Mouse (Mus musculus): ENCODE data around the gene Rapgef5.

Gene Rapgef5

DNA sequence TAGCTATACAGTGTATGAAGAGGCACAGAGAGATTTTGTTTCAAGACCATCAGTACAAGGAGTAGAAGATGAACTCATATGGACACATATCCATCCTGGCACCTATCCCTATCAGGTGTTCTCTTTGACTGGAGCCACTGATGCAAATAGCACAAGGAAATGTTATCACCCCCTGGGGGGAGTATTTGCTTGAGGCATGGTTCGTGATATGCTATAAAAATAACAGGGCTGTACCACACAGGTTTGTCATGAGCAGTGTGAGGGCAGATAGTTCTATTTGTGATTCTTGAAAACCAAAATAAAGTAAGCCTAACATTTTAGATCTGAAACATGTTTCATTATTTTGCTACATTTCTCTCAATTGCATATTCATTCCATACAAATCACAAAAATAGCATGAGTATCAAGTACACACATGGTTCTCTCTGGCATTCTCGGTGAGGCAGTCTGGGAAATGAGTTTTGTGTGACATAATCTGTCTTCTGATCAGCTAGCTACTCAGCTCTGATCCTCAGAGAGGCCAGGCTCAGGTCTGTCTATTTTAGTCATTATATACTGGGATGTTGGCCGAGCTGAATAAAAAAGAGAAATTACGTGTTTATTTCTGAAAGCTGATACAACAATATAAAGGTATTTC is 12.3 kb downstream of the Rapgef5 start:
- DNase-seq (ENCODE audit: low read depth, low spot score), result no peak

DNA sequence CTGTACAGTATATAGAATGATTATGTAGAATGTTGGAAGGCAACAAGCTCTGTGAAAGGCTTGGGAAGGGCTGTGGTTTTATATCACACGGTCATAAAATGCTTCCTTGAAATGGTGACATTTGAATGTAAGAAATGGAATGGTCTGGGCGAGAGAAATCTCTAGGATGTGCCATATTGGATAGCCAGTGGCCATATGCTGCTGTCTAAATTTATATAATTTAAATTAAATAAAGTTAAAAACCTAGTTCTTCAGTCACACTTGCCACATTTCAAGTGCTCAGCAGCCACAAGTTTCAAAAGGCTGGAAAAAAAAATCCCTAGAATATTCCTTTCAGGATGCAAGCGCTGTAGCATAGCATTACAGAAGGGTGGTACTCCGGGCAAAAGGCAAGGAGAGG is 14.8 kb downstream of the Rapgef5 start:
- no peak for DNase-seq (ENCODE audit: low read depth, low spot score)

DNA sequence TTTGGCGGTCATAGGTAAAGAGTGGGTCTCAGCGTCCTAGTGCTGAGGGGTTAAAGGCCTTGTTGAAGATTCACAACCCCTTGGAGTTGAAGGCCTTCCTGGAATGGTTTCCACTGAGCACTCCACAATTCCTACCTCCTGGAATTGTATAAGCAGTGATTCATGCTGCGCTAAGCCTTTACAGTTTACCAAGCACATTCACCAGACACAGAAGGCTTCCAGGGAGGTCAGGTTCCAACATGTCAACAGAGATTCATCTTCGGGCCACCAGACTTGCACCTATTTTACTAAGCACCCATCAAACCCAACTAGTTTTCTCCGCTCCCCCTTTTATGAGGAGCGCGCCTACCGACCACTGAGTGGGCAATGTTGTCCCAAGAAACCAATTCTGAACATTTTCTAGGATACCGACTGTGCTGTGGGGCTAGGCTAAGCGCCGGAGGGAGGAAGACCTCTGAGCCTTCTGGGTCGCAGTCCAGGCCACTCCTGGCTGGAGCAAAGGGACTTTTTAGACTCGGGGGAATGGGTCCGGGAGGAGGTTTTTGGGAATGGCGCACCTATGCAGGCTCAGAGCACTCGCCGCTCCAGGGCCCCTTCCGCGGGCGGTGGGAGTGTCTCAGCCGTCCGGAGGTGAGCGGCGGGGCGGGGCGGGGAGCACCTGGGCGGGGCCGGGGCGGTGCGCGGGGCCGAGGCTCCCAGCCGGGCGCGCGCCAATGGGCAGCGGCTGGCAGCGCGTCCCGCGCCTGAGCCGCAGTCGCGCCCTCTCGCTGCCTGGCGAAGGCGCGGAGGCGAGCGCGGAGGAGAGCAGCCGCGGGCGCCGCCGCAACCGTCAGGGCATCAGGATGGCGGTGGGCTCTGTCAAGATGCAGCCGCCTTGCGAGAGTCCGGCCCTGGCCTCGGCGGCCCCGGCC is 17.2 kb downstream of the Rapgef5 start:
- peak; percentile 58 for DNase-seq (ENCODE audit: low read depth, low spot score)

DNA sequence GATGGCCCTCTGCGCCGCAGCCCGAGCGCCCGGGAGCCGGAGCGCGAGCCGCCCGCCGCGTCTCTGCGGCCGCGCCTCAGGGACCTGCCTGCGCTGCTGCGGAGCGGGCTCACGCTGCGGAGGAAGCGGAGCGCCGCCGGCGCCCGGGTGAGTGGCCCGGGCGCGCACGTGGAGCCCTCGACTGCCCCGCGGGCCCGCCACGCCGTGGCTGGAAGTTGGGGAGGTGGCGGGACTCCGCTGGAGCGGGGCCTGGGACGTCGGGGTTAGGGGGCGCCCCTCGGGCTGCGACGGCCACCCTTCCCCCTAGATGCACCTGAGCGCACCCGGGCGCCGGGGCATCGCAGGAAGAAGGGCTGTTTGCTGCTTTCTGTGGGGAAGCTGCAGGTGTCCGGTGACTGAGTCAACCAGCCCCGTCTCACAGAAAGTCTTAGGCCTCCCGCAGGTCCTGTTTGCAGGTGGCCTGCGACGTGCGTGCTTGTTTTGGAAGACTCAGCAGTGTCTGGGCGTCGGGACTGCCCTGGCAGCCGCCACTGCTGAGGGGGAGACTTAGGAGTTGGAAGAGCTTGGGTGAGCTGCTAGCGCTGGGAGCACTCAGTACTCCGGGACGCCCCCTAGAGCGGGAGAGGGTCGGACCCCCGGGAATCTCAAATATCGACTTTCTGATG is 17.9 kb downstream of the Rapgef5 start:
- DNase-seq (ENCODE audit: low read depth, low spot score), result no peak

DNA sequence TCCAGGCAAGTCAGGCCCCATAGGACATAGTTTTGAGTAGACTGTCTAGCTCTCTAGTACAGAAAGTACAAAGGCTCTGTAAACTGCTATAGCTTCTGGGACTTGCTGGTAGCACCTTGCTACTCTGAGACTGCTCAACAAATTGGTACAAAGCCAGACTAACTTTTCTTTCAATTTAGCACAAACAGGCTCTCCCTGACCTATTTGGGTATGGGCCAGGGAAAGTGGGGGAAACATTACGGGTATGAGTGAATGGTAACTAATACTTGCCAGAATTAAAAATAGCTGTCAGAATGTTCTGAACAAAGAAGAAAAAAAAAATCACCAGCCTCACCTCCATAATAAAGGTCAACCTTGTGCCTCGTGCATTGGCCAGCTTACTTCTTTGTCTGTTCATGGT is 24.1 kb downstream of the Rapgef5 start:
- no peak for DNase-seq (ENCODE audit: low read depth, low spot score)

DNA sequence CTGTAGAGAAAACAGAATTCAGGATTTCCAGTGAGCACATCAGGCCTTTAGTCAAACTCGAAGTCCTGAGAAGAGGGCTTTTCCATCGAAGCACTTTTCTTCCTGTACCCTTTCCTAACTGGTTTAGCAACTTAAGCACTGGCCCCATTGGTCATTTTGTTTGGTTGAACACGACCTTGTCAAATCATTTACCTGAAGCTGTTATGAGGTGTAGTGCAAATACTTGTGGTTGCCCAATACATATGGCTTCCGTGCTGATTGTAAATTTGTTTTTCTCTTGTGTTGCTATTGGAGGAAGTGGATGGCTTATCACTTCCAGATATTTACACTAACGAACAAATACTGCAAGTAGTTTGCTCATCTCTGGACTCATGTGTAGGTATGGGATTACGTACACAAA is 29.0 kb downstream of the Rapgef5 start:
- DNase-seq (ENCODE audit: low read depth, low spot score), result no peak

DNA sequence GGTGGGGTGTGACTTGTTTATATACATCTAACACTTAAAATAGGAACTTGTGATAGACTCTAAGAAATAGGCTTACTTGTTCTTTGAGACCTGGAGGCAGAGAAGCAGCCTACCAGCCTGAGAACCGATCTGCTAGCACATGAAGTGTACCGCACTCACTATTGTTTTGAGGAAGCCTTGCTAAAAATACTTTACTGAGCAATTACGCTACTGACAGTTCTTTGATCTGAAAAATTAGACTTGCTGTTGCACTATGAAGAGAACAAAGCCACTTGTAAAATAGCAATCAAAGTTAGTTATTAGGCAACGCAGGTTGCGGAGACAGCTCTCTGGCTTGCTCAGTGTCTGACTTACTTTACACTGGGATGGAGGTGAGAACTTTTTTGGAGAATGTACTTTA is 37.1 kb downstream of the Rapgef5 start:
- peak; percentile 11 for DNase-seq (ENCODE audit: low read depth, low spot score)

DNA sequence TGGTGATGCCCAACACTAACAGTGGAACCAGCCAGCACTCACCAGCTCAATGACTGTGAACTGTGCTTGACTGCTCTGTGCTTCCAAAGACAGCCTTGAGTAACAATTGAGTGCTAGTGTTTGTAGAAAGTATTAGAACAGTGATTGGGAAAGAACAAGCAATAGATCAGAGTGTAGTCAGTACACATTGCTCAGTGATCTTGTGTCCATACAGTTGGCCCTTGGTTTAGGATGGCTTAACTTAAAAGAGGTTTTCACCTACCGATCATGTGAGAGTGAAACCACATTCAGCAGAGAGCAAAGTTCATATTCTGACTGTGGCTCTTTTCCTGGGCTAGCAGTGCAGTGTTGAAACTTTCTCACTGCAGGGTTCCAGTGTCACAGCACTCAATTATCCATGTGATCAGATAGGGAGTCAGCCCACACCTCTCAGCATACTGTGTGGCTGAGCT is 38.4 kb downstream of the Rapgef5 start:
- peak; percentile 12 for DNase-seq (ENCODE audit: low read depth, low spot score)

DNA sequence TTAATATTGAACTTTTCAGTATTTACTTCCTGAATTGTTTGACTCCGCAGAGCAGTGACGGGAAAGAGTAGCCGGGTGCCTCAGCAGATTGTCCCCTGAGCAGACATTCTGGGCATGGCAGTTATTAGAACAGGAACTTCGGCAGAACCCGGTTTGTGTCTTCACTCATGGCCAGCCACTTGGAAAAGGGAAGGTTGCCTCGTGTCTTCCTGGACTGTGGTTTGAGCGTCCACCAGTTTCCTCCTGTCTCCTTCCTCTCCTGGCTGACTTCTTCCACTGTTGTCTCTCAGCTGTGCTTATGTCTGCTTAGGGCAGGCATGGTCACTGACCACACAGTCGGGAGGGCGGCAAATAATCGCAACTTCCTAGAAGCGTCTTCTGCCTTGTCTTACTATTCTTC is 44.2 kb downstream of the Rapgef5 start:
- DNase-seq (ENCODE audit: low read depth, low spot score), result no peak

DNA sequence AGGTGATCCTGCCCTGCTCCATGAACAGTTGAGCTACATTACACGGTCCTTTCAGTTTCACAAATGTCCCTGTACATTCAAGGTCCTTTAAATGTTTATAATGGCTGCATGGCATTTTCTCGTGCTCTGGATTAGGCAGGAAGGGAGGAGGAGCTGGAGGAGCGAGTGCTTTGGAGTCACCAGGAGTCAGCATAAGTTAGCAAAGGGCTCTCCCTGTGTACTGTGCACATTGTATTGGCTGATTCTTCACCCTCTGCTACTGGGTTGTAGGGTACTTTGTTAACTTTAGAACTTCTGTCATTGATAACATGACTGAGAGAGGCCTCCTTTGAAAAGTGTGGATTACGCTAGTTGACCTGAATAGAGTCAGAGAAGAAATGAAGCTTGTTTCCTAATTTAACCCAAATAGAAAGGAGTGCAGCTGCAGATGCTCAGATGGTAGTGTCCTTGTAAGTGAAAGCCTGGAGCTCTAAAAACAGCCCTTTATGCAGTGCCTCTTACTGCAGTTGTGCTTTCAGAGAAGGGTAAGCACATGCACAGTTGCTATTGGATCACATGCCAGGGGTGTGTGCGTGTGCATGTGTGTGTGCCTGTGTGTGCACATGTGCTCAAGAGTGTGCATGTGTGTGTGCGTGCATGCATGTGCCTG is 45.3 kb downstream of the Rapgef5 start:
- no peak for DNase-seq (ENCODE audit: low read depth, low spot score)

DNA sequence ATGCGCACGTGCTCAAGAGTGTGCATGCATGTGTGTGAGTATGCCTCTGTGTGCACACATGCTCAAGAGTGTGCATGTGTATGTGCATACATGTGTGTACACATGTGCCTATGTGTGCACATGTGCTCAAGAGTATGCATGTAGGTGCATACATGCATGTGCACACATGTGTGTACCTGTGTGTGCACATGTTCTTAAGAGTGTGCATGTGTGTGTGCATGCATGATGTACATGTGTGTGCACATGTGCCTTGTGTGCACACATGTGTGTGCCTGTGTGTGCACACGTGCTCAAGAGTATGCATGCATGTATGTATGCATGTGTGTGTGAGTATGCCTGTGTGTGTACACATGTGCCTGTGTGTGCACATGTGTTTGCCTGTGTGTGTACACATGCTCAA is 45.8 kb downstream of the Rapgef5 start:
- DNase-seq (ENCODE audit: low read depth, low spot score), result no peak

DNA sequence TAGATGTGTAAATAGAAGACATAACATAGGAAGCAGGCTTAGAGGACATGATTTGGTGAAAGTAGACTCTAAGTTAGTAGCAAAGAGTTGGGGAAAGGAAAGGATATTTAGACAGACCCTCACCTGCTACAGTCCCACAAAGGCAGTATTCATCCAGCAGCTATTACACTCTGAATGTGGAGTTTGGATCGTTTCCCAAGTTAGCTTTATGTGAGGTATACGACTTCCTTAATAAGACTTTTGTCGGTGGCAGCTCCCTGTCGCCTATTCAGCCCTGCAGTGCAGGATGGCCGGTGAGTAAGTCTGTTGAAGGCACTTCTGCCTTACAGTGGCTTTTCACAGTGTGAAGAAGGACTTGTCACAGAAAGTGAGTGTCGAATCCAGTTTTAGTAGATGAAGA is 47.6 kb downstream of the Rapgef5 start:
- DNase-seq (ENCODE audit: low read depth, low spot score), result no peak

DNA sequence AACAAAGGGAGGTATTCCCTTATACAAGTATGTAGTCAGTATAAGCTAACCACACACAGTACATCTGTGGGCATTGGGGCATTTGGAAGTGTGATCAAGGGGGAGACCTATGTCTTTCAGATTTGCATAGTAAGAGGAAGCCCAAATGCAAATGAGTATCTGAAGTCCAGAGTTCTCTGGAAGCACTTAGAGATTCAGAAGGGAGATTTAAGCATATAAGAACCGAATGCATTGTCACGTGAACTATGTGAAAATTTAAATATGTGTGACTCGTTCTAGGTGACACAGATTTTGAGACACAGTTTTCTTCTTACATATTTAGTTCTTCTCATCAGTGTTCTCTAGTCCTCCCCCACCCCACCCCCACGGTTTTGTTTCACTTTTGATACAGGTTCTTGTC is 50.0 kb downstream of the Rapgef5 start:
- DNase-seq (ENCODE audit: low read depth, low spot score), result peak; percentile 14

DNA sequence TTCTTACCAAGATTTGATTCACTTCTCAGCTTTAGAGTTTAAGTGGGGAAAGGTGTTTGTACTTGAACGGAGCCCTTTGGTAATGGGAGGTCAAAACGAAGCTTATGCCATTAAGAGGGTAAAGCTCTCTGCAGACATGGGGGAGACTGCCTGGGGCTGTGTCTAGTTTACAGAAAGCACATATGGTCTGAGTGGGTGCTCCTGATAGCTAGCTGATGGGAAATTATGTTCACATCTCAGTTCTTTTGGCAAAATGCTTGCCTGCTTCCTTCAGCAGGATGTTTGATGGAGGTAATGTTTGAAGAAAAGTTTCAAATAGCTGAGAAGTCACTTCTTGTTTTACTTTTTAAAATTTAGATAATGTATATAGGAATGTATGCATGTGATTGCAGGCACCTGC is 53.4 kb downstream of the Rapgef5 start:
- no peak for DNase-seq (ENCODE audit: low read depth, low spot score)

DNA sequence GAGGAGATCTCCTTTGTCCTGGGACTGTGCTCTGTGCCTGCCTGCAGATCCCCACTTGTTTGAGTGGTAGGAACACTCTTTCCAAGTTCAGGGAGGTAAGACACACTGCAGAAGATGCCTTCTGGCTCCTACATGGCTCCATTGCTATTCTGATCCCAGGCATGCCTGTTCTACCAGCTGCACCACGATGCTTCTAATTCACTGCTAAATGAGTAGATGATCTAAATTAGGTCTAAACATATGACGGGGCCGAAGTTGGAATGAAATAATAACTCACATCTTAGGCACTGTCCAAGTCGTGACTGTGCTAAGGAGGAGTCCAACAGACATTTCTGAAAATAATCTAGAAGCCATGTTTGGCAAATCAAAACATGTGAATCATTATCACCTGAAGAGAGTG is 68.0 kb downstream of the Rapgef5 start:
- no peak for DNase-seq (ENCODE audit: low read depth, low spot score)

DNA sequence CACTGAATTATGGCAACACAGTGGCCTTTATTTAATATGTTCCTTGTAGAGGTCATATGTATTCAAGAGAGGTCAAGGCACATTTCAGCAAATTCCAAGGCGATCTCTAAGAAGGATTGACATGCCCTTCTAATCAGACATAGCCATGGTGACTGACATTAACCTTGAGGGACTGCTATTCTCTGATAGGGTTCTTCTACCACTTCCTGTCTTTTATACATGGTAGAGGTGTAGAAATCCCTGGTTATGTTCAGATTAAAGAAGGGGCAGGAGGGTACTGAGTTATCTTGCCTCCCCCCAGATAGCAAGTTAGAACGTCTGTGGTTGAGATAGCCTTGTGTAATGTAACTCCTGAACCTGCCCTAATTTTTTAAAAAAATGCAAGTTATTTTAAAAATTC is 69.1 kb downstream of the Rapgef5 start:
- no peak for DNase-seq (ENCODE audit: low read depth, low spot score)

DNA sequence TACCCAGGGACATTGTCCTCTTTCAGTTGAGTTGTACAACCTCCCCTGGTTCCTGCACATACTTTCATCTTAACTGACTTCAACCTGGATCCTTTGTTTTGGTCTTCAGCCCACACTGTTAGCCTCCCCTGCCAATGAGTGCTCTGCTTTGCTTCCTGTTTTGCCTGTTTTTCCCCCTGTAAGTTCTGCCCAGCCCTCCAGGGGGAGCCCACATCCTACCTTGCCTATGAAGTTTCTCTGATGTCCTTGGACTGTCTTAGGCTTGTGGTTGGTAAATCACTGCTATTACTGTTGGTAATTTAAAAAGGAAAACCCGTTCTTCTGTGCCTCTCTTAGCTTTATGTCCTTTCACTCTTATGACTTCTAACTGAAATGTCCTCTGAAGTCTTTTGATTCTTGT is 69.8 kb downstream of the Rapgef5 start:
- DNase-seq (ENCODE audit: low read depth, low spot score), result peak; percentile 59

DNA sequence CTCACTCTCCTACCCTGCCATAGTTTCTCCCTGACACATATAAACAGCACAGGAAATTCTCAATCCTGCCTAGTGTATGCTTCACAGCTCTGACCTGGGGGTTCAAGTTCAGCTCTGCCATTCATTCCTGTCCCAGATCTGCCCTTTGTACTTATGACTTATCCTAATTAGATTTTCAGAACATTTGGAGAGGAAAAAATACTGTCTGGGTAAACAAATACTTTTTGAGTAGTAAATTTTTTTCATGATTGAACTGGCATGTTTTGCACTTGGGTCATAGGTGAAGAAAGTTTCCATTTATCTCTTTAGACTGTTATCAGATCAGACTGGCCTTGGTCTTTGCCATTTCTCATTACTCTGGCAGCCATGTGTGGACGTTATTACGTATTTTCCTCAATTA is 72.9 kb downstream of the Rapgef5 start:
- DNase-seq (ENCODE audit: low read depth, low spot score), result no peak

DNA sequence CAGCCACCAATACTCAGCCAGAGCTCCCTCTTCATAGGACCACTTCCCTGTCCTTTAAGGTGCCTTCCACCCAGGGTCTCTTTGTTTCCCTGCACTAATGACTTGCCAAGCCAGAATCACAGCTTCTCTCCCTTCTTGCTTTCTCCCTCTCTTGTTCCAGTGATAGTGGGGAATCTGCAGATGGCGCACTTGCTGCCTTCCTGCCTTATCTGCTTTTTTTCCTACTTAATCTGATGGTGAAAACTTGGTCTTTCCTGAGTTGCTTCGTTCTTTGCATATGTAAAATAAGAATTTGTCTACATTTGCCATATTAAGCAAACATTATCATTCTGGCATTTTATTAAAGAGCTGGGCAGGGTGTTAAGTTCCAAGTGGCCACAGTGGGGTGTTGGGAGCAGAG is 75.7 kb downstream of the Rapgef5 start:
- DNase-seq (ENCODE audit: low read depth, low spot score), result no peak

DNA sequence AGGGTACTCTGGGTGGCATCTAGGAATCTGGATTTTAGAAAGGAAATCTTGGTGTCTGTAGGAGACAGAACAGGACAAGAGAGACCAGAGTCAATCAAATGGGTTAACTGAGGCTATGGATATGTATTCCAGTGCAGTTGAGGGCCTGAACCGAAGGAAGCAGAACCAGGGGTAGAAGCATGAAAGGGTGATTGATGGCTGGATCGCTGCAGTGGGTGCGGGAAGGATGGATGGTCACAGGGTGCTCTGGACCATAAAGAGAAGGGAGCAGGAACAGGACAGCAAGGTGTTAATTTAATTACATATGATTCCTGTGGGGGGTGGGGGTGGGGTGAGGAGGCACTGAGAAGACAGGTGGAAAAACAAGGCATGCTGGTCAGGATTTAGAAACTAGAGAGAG is 76.3 kb downstream of the Rapgef5 start:
- DNase-seq (ENCODE audit: low read depth, low spot score), result no peak

DNA sequence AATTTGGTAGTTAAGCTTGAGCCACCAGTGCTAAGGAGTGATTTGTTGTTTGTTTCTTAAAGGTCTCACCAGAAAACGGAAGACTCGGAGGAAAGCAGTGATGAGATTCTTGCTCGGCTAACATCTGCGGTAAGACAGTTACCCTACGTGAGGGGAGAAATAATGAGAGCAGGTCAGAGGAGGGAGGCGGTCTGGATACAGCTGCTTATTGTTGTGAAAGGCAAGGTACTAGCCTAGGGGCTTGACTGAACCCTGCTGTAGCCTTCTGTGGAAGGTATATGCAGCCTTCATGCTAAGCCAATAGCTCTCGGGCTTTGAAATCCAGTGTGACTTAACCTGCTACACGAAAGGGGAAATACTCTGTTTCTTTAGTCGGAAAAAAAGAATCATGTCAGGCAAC is 78.9 kb downstream of the Rapgef5 start:
- DNase-seq (ENCODE audit: low read depth, low spot score), result no peak

DNA sequence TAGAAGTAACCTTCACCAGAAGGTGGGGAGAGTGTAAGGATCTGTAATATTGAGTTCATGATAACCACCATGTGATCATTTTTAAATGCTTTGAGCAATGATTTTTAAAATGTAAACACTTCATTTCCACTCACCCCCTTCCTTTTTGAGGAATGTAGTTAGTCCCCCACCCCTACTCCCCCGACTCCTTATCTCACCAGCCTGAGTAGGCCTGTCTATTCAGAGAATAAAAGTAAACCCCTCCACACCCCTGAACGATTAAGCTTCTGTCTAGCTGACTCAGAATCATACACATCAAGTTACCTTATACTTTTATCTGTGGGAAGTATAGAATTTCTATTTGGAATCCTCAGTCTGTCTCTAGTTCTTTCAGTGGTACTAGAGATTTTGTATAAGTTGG is 81.9 kb downstream of the Rapgef5 start:
- DNase-seq (ENCODE audit: low read depth, low spot score), result no peak

All from CD4-positive helper T cell, adult 2 months (primary cell).